Mouse (Mus musculus) CH12.LX (cell line): ENCODE results near the gene Pon2. TPM values are rescaled to one million over a fixed set of nuclear protein-coding genes. Genes with fewer than 3 reads are reported as not detected.
"Not testable (repeated sequence)": the region's sequence is repeated elsewhere in the genome, so short reads cannot be mapped to it uniquely, and the experiment has no call there.

Source experiments
- DNase-seq: peaks from one replicate; pipeline ENCODE4 v3.0.0-alpha.2; 2013; ENCODE audit errors: extremely low read depth
- H3K27ac ChIP-seq: 2 replicates; pipeline ENCODE4 v1.5.1; 2012; ENCODE audit warnings: low read depth, mild to moderate bottlenecking, control low read depth, moderate library complexity; ENCODE audit not compliant: insufficient read depth
- H3K27me3 ChIP-seq: replicated peaks from 2 replicates; pipeline ENCODE3; 2012; ENCODE audit warnings: inconsistent platforms
- H3K36me3 ChIP-seq, 2 experiments: replicated peaks in 1 of 2; 2 replicates each; pipeline versions ENCODE3 to v1.6.1; 2012; ENCODE audit warnings: inconsistent platforms in 1 of 2, low read length in 1 of 2, mild to moderate bottlenecking in 1 of 2, mixed read lengths in 1 of 2, moderate library complexity in 1 of 2; ENCODE audit not compliant: control insufficient read depth in 1 of 2, insufficient read depth in 1 of 2
- H3K4me1 ChIP-seq, 2 experiments: 2 replicates each; pipeline ENCODE4 v1.6.1; 2012; ENCODE audit warnings: inconsistent platforms in 1 of 2, moderate library complexity in 1 of 2; ENCODE audit not compliant: insufficient read depth in 2 of 2, control insufficient read depth in 1 of 2
- H3K4me2 ChIP-seq: 2 replicates; pipeline ENCODE4 v1.6.1; 2012; ENCODE audit warnings: low read depth, mild to moderate bottlenecking, control low read depth; ENCODE audit not compliant: poor library complexity, insufficient read depth, severe bottlenecking
- H3K4me3 ChIP-seq, 3 experiments: fragments of 150-350 bp in 1 of 3; sonication (generic) in 1 of 3; replicated peaks in 1 of 3; 2 replicates each; pipeline versions ENCODE3 to v1.5.1; 2011 to 2012; ENCODE audit warnings: low read depth in 2 of 3, low read length in 2 of 3, mild to moderate bottlenecking in 2 of 3, moderate library complexity in 2 of 3, control low read depth in 1 of 3, improper control_type of control experiment in 1 of 3, inconsistent platforms in 1 of 3, mixed read lengths in 1 of 3; ENCODE audit not compliant: poor library complexity in 1 of 3
- H3K79me2 ChIP-seq: replicated peaks from 2 replicates; pipeline ENCODE4 v1.6.1; 2012; ENCODE audit warnings: mild to moderate bottlenecking, moderate library complexity; ENCODE audit not compliant: control insufficient read depth, poor library complexity, insufficient read depth, severe bottlenecking; ENCODE audit errors: extremely low read depth
- H3K9ac ChIP-seq: 2 replicates; pipeline ENCODE4 v1.6.1; 2012; ENCODE audit warnings: low read depth, mild to moderate bottlenecking, control low read depth, moderate library complexity; ENCODE audit not compliant: insufficient read depth
- H3K9me3 ChIP-seq: replicated peaks from 2 replicates; pipeline ENCODE3; 2012; ENCODE audit warnings: low read length, inconsistent platforms, mixed read lengths
- BHLHE40 ChIP-seq: IDR thresholded peaks from 2 replicates; pipeline ENCODE4 v1.6.1; 2011; ENCODE audit warnings: mild to moderate bottlenecking, low read depth, low read length, improper control_type of control experiment
- CTCF ChIP-seq, 2 experiments: IDR thresholded peaks in 1 of 2; conservative IDR thresholded peaks in 1 of 2; 2 replicates each; pipeline ENCODE4 v1.5.1; 2011 to 2012; ENCODE audit warnings: low read depth in 2 of 2, low read length in 2 of 2, improper control_type of control experiment in 1 of 2, inconsistent platforms in 1 of 2, mild to moderate bottlenecking in 1 of 2, moderate library complexity in 1 of 2
- ELF1 ChIP-seq: IDR thresholded peaks from 2 replicates; pipeline ENCODE4 v1.6.1; 2014; ENCODE audit warnings: low read depth, mild to moderate bottlenecking, inconsistent platforms, low read length, improper control_type of control experiment
- ETS1 ChIP-seq: conservative IDR thresholded peaks from 2 replicates; pipeline ENCODE4 v1.6.1; 2012; ENCODE audit warnings: low read depth, mild to moderate bottlenecking, inconsistent platforms, low read length, improper control_type of control experiment, moderate library complexity
- GABPA ChIP-seq: IDR thresholded peaks from 2 replicates; pipeline ENCODE4 v1.6.1; 2012; ENCODE audit warnings: low read depth, low read length, improper control_type of control experiment, inconsistent platforms; ENCODE audit not compliant: insufficient replicate concordance
- HCFC1 ChIP-seq: IDR thresholded peaks from 2 replicates; pipeline ENCODE4 v1.6.1; 2012; ENCODE audit warnings: low read depth, mild to moderate bottlenecking, inconsistent platforms, low read length, improper control_type of control experiment
- IRF4 ChIP-seq: IDR thresholded peaks from 2 replicates; pipeline ENCODE4 v1.6.1; 2014; ENCODE audit warnings: low read depth, mild to moderate bottlenecking, inconsistent platforms, low read length, improper control_type of control experiment
- JUND ChIP-seq: conservative IDR thresholded peaks from 2 replicates; pipeline ENCODE4 v1.6.1; 2011; ENCODE audit warnings: low read depth, low read length, improper control_type of control experiment
- MAFK ChIP-seq: IDR thresholded peaks from 2 replicates; pipeline ENCODE4 v1.6.1; 2011; ENCODE audit warnings: low read length, improper control_type of control experiment; ENCODE audit not compliant: insufficient replicate concordance
- MEF2A ChIP-seq: IDR thresholded peaks from 2 replicates; pipeline ENCODE4 v1.6.1; 2014; ENCODE audit warnings: low read depth, mild to moderate bottlenecking, inconsistent platforms, low read length, improper control_type of control experiment, borderline replicate concordance
- PAX5 ChIP-seq: IDR thresholded peaks from 2 replicates; pipeline ENCODE4 v1.6.1; 2012; ENCODE audit warnings: low read length, inconsistent platforms, mixed read lengths
- POLR2AphosphoS2 ChIP-seq: IDR thresholded peaks from 2 replicates; pipeline ENCODE4 v1.6.1; 2011; ENCODE audit warnings: low read depth, low read length, improper control_type of control experiment
- RCOR1 ChIP-seq: conservative IDR thresholded peaks from 2 replicates; pipeline ENCODE4 v1.6.1; 2012; ENCODE audit warnings: low read depth, mild to moderate bottlenecking, inconsistent platforms, low read length, improper control_type of control experiment
- SIN3A ChIP-seq: IDR thresholded peaks from 2 replicates; pipeline ENCODE4 v1.6.1; 2012; ENCODE audit warnings: low read length, improper control_type of control experiment, inconsistent platforms
- TBP ChIP-seq: conservative IDR thresholded peaks from 2 replicates; pipeline ENCODE4 v1.6.1; 2011; ENCODE audit warnings: low read depth, low read length, improper control_type of control experiment
- USF2 ChIP-seq: conservative IDR thresholded peaks from 2 replicates; pipeline ENCODE4 v1.6.1; 2011; ENCODE audit warnings: low read depth, low read length, improper control_type of control experiment
- ZKSCAN1 ChIP-seq: IDR thresholded peaks from 2 replicates; pipeline ENCODE4 v1.6.1; 2012; ENCODE audit warnings: low read depth, inconsistent platforms, low read length, improper control_type of control experiment, borderline replicate concordance
- ZNF384 ChIP-seq: IDR thresholded peaks from 2 replicates; pipeline ENCODE4 v1.6.1; 2012; ENCODE audit warnings: low read depth, low read length, improper control_type of control experiment, inconsistent platforms
- dilution Hi-C: fragments of 300-500 bp; cut with MboI; formaldehyde crosslinking; loops from 2 replicates; pipeline ENCODE4 v1.14.3; 2020; ENCODE audit warnings: low sequenced_read_pairs; ENCODE audit not compliant: extremely low pct_unique_long_range_greater_than_20kb, extremely low pct_ligation_motif_present
- in situ Hi-C: fragments of 300-500 bp; cut with MboI; formaldehyde crosslinking; loops from 3 replicates; pipeline ENCODE4 v1.14.3; 2019; ENCODE audit warnings: low sequenced_read_pairs, low pct_ligation_motif_present, low pct_unique_long_range_greater_than_20kb, mixed read lengths
- polyA plus RNA-seq: library from polyadenylated mRNA; unstranded; fragments of >175 nt; gene quantifications from 2 replicates; pipeline ENCODE4 v1.2.1, GENCODE M21; 2012; ENCODE audit warnings: low read depth; ENCODE audit not compliant: insufficient read length
- total RNA-seq, 2 experiments: library from RNA; depleted of rRNA; stranded (reverse); fragments of 300-350 nt in 1 of 2; fragments of >200 nt in 1 of 2; gene quantifications; 2 replicates each; pipeline ENCODE4 v1.2.3; 2012 to 2014

The Pon2 gene
- total and polyA plus RNA-seq, 3 experiments, result 14.2 to 36.2 (median 32.0) TPM

GRCm38 (mm10) chr6:5230261-5230660 is 68.0 kb downstream of the Pon2 start:
- H3K36me3 ChIP-seq, result peaks cover 0 to 51% of the 10 kb centered on the region in 2 experiments
- dilution Hi-C loops, result no loop called here

GRCm38 (mm10) chr6:5223551-5223950 is 74.7 kb downstream of the Pon2 start:
- H3K27ac ChIP-seq, DNase-seq, H3K9me3 ChIP-seq, H3K4me2 ChIP-seq, H3K79me2 ChIP-seq, H3K4me1 ChIP-seq, H3K27me3 ChIP-seq, in situ Hi-C loops, dilution Hi-C loops, H3K4me3 ChIP-seq, H3K9ac ChIP-seq: not testable (repeated sequence)
- peaks cover 7 to 34% of the 10 kb centered on the region in 2 experiments for H3K36me3 ChIP-seq

More at GRCm38 (mm10) chr6:5230261-5230660, 68.0 kb downstream of the Pon2 start:
- Histone ChIP-seq H3K4me1 (no peaks in the 10 kb centered on the region), H3K9ac (no peak overlapping the region), H3K27ac (no peak overlapping the region), H3K9me3 (no peaks in the 10 kb centered on the region), H3K4me2 (no peak overlapping the region), H3K79me2 (no peaks in the 10 kb centered on the region), H3K27me3 (no peaks in the 10 kb centered on the region), H3K4me3 (no peak overlapping the region)
- TF ChIP-seq PAX5 (no peak), JUND (no peak), USF2 (no peak), HCFC1 (no peak)
- no peak for DNase-seq
- in situ Hi-C loops, result loop anchor here (10.0 kb wide), 1 partner anchor 155 kb away; the partner anchor contains the start of gene Asb4

- no peak overlapping the region for H3K4me3 ChIP-seq
- no peaks in the 10 kb centered on the region for H3K27me3 ChIP-seq
- no peaks in the 10 kb centered on the region for H3K79me2 ChIP-seq
- H3K4me2 ChIP-seq, result no peak overlapping the region
- dilution Hi-C loops, result no loop called here
- in situ Hi-C loops, result no loop called here
- TF ChIP-seq MEF2A, result no peak
- TF ChIP-seq TBP, result no peak
- TF ChIP-seq ETS1, result no peak
- peaks cover 7 to 35% of the 10 kb centered on the region in 2 experiments for H3K36me3 ChIP-seq
- H3K27ac ChIP-seq, result no peak overlapping the region
- H3K9me3 ChIP-seq, result no peaks in the 10 kb centered on the region
- H3K4me1 ChIP-seq, result no peaks in the 10 kb centered on the region
- DNase-seq, result no peak
- no peak overlapping the region for H3K9ac ChIP-seq
Observed at GRCm38 (mm10) chr6:5222080-5222479, 76.2 kb downstream of the Pon2 start.

GRCm38 (mm10) chr6:5218190-5218589 is 80.1 kb downstream of the Pon2 start:
- dilution Hi-C loops, result no loop called here
- in situ Hi-C loops, result no loop called here
- Histone ChIP-seq H3K79me2 (no peaks in the 10 kb centered on the region), H3K27me3 (no peaks in the 10 kb centered on the region), H3K4me1 (no peaks in the 10 kb centered on the region), H3K4me2 (no peak overlapping the region), H3K4me3 (no peak overlapping the region), H3K27ac (no peak overlapping the region), H3K9me3 (no peaks in the 10 kb centered on the region), H3K9ac (no peak overlapping the region), H3K36me3 (peaks cover 7 to 42% of the 10 kb centered on the region in 2 experiments)
- no peak for DNase-seq
- TF ChIP-seq MAFK (no peak), RCOR1 (no peak), POLR2AphosphoS2 (no peak), GABPA (no peak), SIN3A (no peak), ZKSCAN1 (no peak), ELF1 (no peak), HCFC1 (no peak), USF2 (no peak), BHLHE40 (no peak), CTCF (conservative IDR thresholded peaks at IDR 0.05 in 1 of 2, IDR thresholded peaks at IDR 0.05 in 1 of 2; ENCODE audit: low read depth in 2 of 2, low read length in 2 of 2) (no peak), IRF4 (no peak), ZNF384 (no peak), PAX5 (no peak)
